Mouse (Mus musculus) liver, postnatal 0 days (tissue): ENCODE measurements around the gene Actr2.

Source experiments
- CTCF ChIP-seq: sonication (generic); IDR thresholded peaks from 2 replicates; pipeline ENCODE4 v1.5.1; 2016; ENCODE audit warnings: antibody characterized with exemption, low read depth
- EP300 ChIP-seq: IDR thresholded peaks from 2 replicates; pipeline ENCODE4 v1.6.1; 2016; ENCODE audit warnings: antibody characterized with exemption, low read depth, mild to moderate bottlenecking

DNA sequence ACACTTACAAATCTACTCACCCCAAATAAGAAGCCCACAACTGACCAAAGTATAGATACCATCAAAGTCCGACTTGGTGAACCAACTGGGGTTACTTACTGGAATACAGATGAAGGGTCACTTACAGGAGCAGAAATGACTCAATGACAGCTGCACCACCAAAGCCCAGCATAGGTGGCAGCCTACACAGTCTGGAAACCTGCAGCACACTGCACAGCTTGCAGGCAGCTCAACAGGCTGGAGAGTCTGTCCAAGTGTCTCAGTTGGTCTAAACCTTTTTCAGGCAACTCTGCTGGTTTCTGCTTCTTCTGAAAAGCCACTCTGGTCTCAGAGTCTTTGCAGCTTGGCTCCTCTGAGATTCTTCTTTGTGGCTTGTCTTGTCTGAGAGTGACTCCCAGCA is 12.7 kb upstream of the Actr2 start:
- TF ChIP-seq EP300 = no peak
- no peak for TF ChIP-seq CTCF
